Mouse (Mus musculus) heart, embryonic 16.5 days (tissue): Measurements from ENCODE around the gene Ogn. TPM values are rescaled to one million over a fixed set of nuclear protein-coding genes. Genes with fewer than 3 reads are reported as not detected.
A peak's percentile ranks its signal among the peaks of the same experiment; 100 is the strongest.

Experiments used
- ATAC-seq: fragments of 200-750 bp; cut with Nextera tagmentation; replicated peaks from 2 replicates; pipeline ENCODE4 v1.8.0; 2017; ENCODE audit warnings: moderate number of reproducible peaks; ENCODE audit not compliant: insufficient read depth, low FRiP score; ENCODE audit errors: extremely low read depth
- H3K27ac ChIP-seq: fragments of 300-500 bp; sonication (generic); 2 replicates; pipeline ENCODE4 v1.5.1; 2014; ENCODE audit warnings: mild to moderate bottlenecking, low read length, control low read depth, moderate library complexity
- H3K27me3 ChIP-seq: fragments of 300-500 bp; sonication (generic); 2 replicates; pipeline ENCODE4 v1.6.1; 2014; ENCODE audit warnings: low read length, mixed read lengths; ENCODE audit not compliant: control insufficient read depth, insufficient read depth
- H3K36me3 ChIP-seq: fragments of 300-500 bp; sonication (generic); 2 replicates; pipeline ENCODE4 v1.6.1; 2014; ENCODE audit not compliant: control insufficient read depth, insufficient read depth
- H3K4me1 ChIP-seq: fragments of 300-500 bp; sonication (generic); 2 replicates; pipeline ENCODE4 v1.6.1; 2014; ENCODE audit warnings: low read length, mixed read lengths; ENCODE audit not compliant: control insufficient read depth, insufficient read depth
- H3K4me2 ChIP-seq: fragments of 300-500 bp; sonication (generic); 2 replicates; pipeline ENCODE4 v1.6.1; 2014; ENCODE audit warnings: low read depth, mild to moderate bottlenecking, control low read depth, low read length
- H3K4me3 ChIP-seq: fragments of 300-500 bp; sonication (generic); 2 replicates; pipeline ENCODE4 v1.5.1; 2014; ENCODE audit warnings: mild to moderate bottlenecking, control low read depth, low read length
- H3K9ac ChIP-seq: fragments of 300-500 bp; sonication (generic); 2 replicates; pipeline ENCODE4 v1.6.1; 2014; ENCODE audit warnings: low read length, control low read depth
- H3K9me3 ChIP-seq: fragments of 300-500 bp; sonication (generic); replicated peaks from 2 replicates; pipeline ENCODE4 v1.6.1; 2016; ENCODE audit warnings: low read length; ENCODE audit not compliant: control insufficient read depth
- WGBS: fragments of 180-500 bp; shearing (Covaris S2); extraction: QIAGEN DNeasy Blood & Tissue Kit; methylation state at CpG from one replicate; pipeline ENCODE4 v1.1.7; 2014; 5-methylcytosine and 5-hydroxymethylcytosine counted together
- polyA plus RNA-seq: library from polyadenylated mRNA; unstranded; fragments of >200 nt; fragmentation: Nextera tagmentation; extraction: Ambion mirVana; gene quantifications from 2 replicates; pipeline ENCODE4 v1.2.1, GENCODE M21; 2015

The Ogn gene
- polyA plus RNA-seq, 1 experiment from 2014 or later = 53.8 TPM

DNA sequence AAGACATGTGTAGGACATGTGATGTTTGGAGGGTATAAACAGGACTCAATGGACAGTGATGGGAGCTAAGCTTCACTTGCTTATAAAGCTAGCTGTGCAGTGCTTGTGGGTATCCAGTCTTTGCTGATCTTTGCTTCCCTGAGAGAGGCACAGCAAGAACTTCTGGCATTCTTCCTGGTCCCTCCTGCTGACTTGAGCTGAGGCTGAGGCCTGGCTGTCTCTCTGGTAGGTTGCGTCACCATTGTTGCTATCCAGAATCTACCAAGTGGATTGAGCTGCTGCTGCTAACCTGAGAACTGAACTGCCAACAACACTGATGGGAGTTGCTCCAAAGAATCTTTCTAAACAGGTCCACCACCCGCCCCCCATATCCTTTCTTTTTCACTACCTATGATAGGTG lies 21.2 kb downstream of the Ogn start:
- H3K4me2 ChIP-seq = no peak overlapping the region
- ATAC-seq = no peak
- no peaks in the 10 kb centered on the region for H3K27me3 ChIP-seq
- no peaks in the 10 kb centered on the region for H3K4me1 ChIP-seq
- H3K9ac ChIP-seq = no peak overlapping the region
- no peaks in the 10 kb centered on the region for H3K36me3 ChIP-seq
- no peak overlapping the region for H3K4me3 ChIP-seq
- WGBS = 83% methylated on average over 2 of the region's 2 CpGs
- no peaks in the 10 kb centered on the region for H3K9me3 ChIP-seq
- H3K27ac ChIP-seq = no peak overlapping the region

DNA sequence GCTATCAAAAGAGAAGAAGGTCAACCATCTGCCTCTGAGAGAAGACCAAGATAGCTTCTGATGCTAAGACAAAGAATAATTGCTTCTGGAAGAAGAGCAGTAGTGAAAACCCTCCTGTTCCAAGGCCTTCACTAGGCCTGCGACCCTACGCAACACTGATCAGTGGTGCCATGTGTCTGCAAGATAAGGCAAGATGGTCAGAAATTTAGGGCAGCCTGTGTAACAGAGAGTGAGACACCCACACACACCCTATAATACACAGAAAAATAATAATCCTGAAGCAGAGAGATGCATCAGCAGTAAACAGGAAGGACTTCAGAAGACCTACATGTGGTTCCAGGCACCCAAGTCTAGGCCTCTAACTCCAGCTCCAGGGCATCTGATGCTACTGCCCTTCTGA lies 32.1 kb downstream of the Ogn start:
- no peak for ATAC-seq
- H3K36me3 ChIP-seq = 0 out of 2 replicates have a peak, but pooled peaks cover 3% of the 10 kb centered on the region
- H3K27ac ChIP-seq = no peak overlapping the region

DNA sequence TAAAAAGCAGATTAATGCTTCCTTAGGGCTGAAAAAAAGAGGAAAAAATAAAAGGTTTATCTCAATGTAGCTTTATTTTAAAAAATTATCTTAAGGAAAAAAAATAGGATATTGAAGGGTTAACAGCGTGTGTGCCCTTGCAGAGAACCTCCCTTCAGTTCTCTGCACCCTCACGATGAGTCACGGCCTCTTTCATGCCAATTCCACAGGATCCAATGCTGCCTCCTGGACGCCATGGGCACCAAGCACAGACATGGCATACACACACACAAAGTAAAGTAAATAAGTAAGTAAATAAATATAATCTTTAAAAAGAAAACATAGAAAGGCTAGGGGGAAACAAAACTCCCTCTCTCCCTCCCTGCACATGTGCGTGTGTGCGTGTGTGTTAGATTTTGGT lies 34.8 kb downstream of the Ogn start:
- H3K9me3 ChIP-seq = no peaks in the 10 kb centered on the region
- H3K27me3 ChIP-seq = no peaks in the 10 kb centered on the region
- no peak overlapping the region for H3K27ac ChIP-seq
- H3K9ac ChIP-seq = no peak overlapping the region
- no peak overlapping the region for H3K4me3 ChIP-seq
- no peak for ATAC-seq
- WGBS = 69% methylated on average over 6 of the region's 6 CpGs
- no peaks in the 10 kb centered on the region for H3K36me3 ChIP-seq
- H3K4me1 ChIP-seq = peaks cover 3% of the 10 kb centered on the region; the same call in 1 of the 2 replicates
- no peak overlapping the region for H3K4me2 ChIP-seq

More for the DNA sequence above, 32.1 kb downstream of the Ogn start:
- Histone ChIP-seq H3K4me2 (no peak overlapping the region), H3K27me3 (no peaks in the 10 kb centered on the region), H3K9ac (no peak overlapping the region), H3K9me3 (no peaks in the 10 kb centered on the region), H3K4me1 (peaks cover 3% of the 10 kb centered on the region; the same call in 1 of the 2 replicates), H3K4me3 (no peak overlapping the region)
- WGBS = 86% methylated on average over 2 of the region's 2 CpGs

DNA sequence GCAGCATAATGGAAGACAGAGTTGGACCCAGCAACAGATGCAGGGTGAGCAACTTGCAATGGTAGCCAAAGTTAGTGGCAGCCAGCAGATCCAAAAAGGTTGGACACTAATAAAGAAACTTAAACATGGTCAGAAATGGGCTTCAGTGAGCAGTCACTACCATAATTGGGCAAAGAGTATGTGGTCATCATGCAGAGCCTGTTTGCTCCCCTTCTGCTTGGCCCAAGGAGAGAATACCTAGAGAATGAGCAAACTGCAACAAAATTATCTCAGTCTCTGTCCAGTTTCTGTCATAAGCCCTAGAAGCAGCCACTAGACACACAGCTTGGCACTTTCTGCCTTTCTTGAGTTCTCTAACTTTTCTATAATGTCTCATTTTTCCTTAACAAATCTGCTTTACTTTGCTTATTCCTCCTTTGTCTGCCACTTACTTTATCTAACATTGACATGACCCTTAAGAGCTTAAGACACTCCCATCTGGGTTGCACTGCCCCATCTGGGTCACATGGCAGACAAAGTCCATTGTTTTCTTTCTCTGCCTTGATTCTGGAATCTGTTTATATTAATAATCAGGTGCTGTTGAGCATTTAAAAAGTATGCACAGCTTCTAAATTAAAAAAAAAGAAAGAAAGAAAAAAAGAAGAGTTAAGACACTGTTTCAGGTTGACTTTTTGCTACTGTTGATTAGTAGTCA lies 36.0 kb downstream of the Ogn start:
- H3K4me3 ChIP-seq = no peak overlapping the region
- H3K36me3 ChIP-seq = no peaks in the 10 kb centered on the region
- no peak overlapping the region for H3K4me2 ChIP-seq
- peak overlapping the region; percentile 51; the same call in 1 of the 2 replicates for H3K27ac ChIP-seq
- peaks cover 3% of the 10 kb centered on the region; the same call in 1 of the 2 replicates for H3K4me1 ChIP-seq
- H3K27me3 ChIP-seq = no peaks in the 10 kb centered on the region
- H3K9ac ChIP-seq = no peak overlapping the region
- ATAC-seq = no peak
- H3K9me3 ChIP-seq = no peaks in the 10 kb centered on the region

DNA sequence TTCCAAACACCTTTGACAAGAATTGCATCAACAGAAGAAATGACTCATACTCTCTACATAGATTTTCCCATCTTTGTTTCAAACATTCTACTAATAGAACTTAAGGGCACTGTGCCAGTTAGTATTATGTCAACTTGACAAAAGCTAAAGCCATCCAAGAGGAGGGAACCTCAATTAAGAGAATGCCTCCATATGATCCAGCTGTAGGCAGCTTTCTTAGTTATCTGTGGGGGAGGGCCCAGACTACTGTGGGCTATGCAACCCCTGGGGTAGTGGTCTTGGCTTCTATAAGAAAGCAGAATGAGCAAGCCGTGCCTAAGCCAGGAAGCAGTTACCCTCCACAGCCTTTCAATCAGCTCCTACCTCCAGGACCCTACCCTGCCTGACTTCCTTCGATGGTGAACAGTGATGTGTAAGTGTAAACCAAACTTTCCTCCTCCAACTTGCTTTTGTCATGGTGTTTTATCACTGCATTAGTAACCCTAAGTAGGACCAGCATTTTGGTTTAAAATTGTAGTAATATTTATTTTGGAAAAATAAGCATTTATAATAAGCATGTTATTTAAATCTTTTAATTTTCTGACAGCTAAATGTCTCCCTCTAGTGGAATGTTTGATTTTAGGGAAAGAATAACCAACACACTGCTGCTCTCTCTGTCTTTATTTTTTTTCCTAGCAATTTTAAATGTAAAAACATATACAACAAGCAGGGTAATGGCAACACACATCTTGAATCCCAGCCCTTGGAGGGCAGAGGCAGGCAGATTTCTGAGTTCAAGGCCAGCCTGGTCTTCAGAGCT lies 37.1 kb downstream of the Ogn start:
- Histone ChIP-seq H3K4me1 (peaks cover 3% of the 10 kb centered on the region; the same call in 1 of the 2 replicates), H3K9ac (no peak overlapping the region), H3K4me2 (no peak overlapping the region), H3K4me3 (no peak overlapping the region), H3K27me3 (no peaks in the 10 kb centered on the region), H3K9me3 (no peaks in the 10 kb centered on the region), H3K27ac (peak overlapping the region; percentile 66), H3K36me3 (no peaks in the 10 kb centered on the region)
- peak; percentile 28; the same call in 1 of the 2 replicates for ATAC-seq
- 66% methylated on average over 2 of the region's 2 CpGs for WGBS

DNA sequence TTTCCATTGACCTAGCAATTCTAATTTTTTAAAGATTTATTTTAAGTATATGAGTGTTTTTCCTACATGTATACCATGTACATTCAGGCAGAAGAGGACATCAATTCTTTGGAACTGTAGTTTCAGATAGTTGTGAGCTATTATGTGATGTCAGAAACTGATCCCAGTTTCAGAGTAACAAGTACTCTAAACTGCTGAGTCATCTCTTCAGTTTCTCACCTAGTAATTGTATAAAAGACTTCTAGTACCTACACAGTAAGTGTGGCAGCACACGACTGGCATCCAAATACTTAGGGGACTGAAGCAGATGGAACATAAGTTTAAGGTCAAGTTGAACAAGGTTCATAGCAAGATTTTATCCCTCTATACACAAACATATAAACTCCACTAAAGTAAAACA lies 38.2 kb downstream of the Ogn start:
- H3K4me1 ChIP-seq = peaks cover 3% of the 10 kb centered on the region; the same call in 1 of the 2 replicates
- H3K27ac ChIP-seq = no peak overlapping the region
- no peak overlapping the region for H3K9ac ChIP-seq
- 82% methylated on average over 1 of the region's 1 CpGs for WGBS
- H3K4me2 ChIP-seq = no peak overlapping the region
- H3K9me3 ChIP-seq = no peaks in the 10 kb centered on the region
- H3K27me3 ChIP-seq = no peaks in the 10 kb centered on the region
- ATAC-seq = no peak
- no peak overlapping the region for H3K4me3 ChIP-seq
- no peaks in the 10 kb centered on the region for H3K36me3 ChIP-seq

DNA sequence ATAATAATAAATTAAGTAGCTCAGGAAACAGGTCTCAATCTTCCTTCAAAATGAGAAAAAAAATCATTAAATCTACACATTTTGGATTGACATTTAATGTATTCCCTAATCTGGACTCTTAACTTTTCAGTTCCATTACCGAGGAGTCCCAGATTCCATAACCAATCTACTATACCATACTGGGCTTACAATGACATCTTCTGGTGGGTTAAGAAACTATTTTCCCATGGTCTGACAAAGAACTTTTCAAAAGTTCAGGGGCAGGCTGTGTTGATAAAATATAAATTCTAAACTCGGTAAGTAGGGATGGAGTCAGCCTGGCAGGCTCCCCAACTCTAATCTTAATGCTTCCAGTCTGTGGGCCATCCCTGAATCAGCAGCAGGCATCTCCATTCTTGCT lies 43.3 kb downstream of the Ogn start:
- no peak overlapping the region for H3K27ac ChIP-seq
- peaks cover 14% of the 10 kb centered on the region for H3K4me1 ChIP-seq
- H3K9me3 ChIP-seq = no peaks in the 10 kb centered on the region
- WGBS = 17% methylated on average over 2 of the region's 2 CpGs
- peak overlapping the region; percentile 81; the same call in 1 of the 2 replicates for H3K4me2 ChIP-seq
- H3K4me3 ChIP-seq = no peak overlapping the region
- H3K27me3 ChIP-seq = no peaks in the 10 kb centered on the region
- H3K9ac ChIP-seq = no peak overlapping the region
- ATAC-seq = no peak
- H3K36me3 ChIP-seq = peaks cover under 1% of the 10 kb centered on the region; the same call in 1 of the 2 replicates

DNA sequence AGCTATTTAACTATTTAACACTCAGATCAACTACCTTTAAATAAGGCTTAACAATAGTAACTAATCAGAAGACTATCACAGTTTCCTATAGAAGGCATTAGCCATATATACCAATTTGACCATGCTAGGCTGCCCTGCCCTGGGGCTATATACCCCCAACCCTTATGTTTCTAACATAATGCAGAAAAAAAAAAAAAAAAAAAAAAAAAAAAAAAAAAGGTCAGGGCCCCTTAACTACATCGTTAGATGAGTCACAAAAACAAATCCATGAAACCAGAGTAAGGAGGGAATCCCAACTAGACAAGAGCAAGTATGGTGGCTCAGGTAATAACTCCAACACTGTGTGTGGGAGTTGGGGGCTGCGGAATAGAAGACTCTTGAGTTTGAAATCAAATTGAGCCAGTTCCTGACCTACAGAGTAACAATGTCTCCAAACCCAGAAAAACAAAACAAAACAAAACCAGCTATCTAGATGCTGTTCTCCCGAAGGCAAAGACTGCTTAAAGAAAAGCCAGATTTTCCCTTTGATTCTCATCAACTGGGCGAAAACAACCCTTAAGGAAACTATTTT lies 44.0 kb downstream of the Ogn start:
- H3K27ac ChIP-seq = peak overlapping the region; percentile 60; the same call in 1 of the 2 replicates
- peak overlapping the region; percentile 82 for H3K4me3 ChIP-seq
- H3K27me3 ChIP-seq = no peaks in the 10 kb centered on the region
- H3K9me3 ChIP-seq = no peaks in the 10 kb centered on the region
- peak overlapping the region; percentile 78 for H3K9ac ChIP-seq
- WGBS = under 1% methylated on average over 4 of the region's 4 CpGs
- no peak for ATAC-seq
- peaks cover 14% of the 10 kb centered on the region for H3K4me1 ChIP-seq
- peak overlapping the region; percentile 81 for H3K4me2 ChIP-seq
- H3K36me3 ChIP-seq = peaks cover 4% of the 10 kb centered on the region; the same call in 1 of the 2 replicates
